Mouse (Mus musculus): Measurements from ENCODE around the gene Htr7. TPM values are rescaled to one million over a fixed set of nuclear protein-coding genes. Genes with fewer than 3 reads are reported as not detected.

Gene Htr7
- not detected in 2 replicates for total RNA-seq (2023)

GRCm38 (mm10) chr19:36057231-36057811, at the start of gene Htr7:
Gene Htr7, minus strand, starts transcription at chr19:36057507.

GRCm38 (mm10) chr19:36083262-36084225, 26.2 kb upstream of the Htr7 start, which contains the start of gene Rpp30:
Gene Rpp30, plus strand, starts transcription at chr19:36083716.

Other genes starting within 250 kb of the Htr7 start
- 11.3 and 19.5 TPM in 2 replicates for gene Rpp30, start 26.2 kb upstream of the Htr7 start, total RNA-seq (2023)
- gene Ankrd1, start 62.6 kb upstream of the Htr7 start, total RNA-seq (2023), result not detected in 2 replicates